Mouse (Mus musculus): ENCODE data around the gene Syt2. TPM values are rescaled to one million over a fixed set of nuclear protein-coding genes. Genes with fewer than 3 reads are reported as not detected.

The Syt2 gene
- total RNA-seq, 2 experiments from 2014 or later, result 63.0 to 81.5 TPM

- no peak for DNase-seq (ENCODE audit: low spot score in 2 of 2)
Measured at GRCm38 (mm10) chr1:134647591-134647990, 1.1 kb downstream of the Syt2 start.

GRCm38 (mm10) chr1:134650816-134651215, 4.3 kb downstream of the Syt2 start:
- DNase-seq (ENCODE audit: low spot score in 2 of 2), result no peak

- no peak for DNase-seq (ENCODE audit: low spot score in 2 of 2)
Measured at GRCm38 (mm10) chr1:134651268-134651850, 4.9 kb downstream of the Syt2 start.

- DNase-seq (ENCODE audit: low spot score in 2 of 2), result no peak
Measured at GRCm38 (mm10) chr1:134651851-134652398, 5.4 kb downstream of the Syt2 start.

GRCm38 (mm10) chr1:134653603-134654257, 7.3 kb downstream of the Syt2 start:
- DNase-seq (ENCODE audit: low spot score in 2 of 2), result no peak

- no peak for DNase-seq (ENCODE audit: low spot score in 2 of 2)
Measured at GRCm38 (mm10) chr1:134658841-134659240, 12.4 kb downstream of the Syt2 start.

GRCm38 (mm10) chr1:134660163-134660562, 13.7 kb downstream of the Syt2 start:
- DNase-seq (ENCODE audit: low spot score in 2 of 2), result no peak

GRCm38 (mm10) chr1:134671234-134672070, 25.0 kb downstream of the Syt2 start:
- no peak for DNase-seq (ENCODE audit: low spot score in 2 of 2)

- no peak for DNase-seq (ENCODE audit: low spot score in 2 of 2)
Measured at GRCm38 (mm10) chr1:134674312-134674711, 27.8 kb downstream of the Syt2 start.

GRCm38 (mm10) chr1:134679445-134679844, 33.0 kb downstream of the Syt2 start:
- no peak for DNase-seq (ENCODE audit: low spot score in 2 of 2)

GRCm38 (mm10) chr1:134680617-134681016, 34.1 kb downstream of the Syt2 start:
- no peak for DNase-seq (ENCODE audit: low spot score in 2 of 2)

- DNase-seq (ENCODE audit: low spot score in 2 of 2), result peak in 1 of 2 experiments; percentile 19
Measured at GRCm38 (mm10) chr1:134682460-134682859, 36.0 kb downstream of the Syt2 start.

- no peak for DNase-seq (ENCODE audit: low spot score in 2 of 2)
Measured at GRCm38 (mm10) chr1:134686834-134687421, 40.5 kb downstream of the Syt2 start.

- DNase-seq (ENCODE audit: low spot score in 2 of 2), result no peak
Measured at GRCm38 (mm10) chr1:134696302-134696701, 49.8 kb downstream of the Syt2 start.

GRCm38 (mm10) chr1:134697073-134697472, 50.6 kb downstream of the Syt2 start:
- DNase-seq (ENCODE audit: low spot score in 2 of 2), result no peak

GRCm38 (mm10) chr1:134697522-134698250, 51.2 kb downstream of the Syt2 start:
- no peak for DNase-seq (ENCODE audit: low spot score in 2 of 2)

GRCm38 (mm10) chr1:134698486-134698885, 52.0 kb downstream of the Syt2 start:
- no peak for DNase-seq (ENCODE audit: low spot score in 2 of 2)

GRCm38 (mm10) chr1:134699390-134699789, 52.9 kb downstream of the Syt2 start:
- no peak for DNase-seq (ENCODE audit: low spot score in 2 of 2)

- no peak for DNase-seq (ENCODE audit: low spot score in 2 of 2)
Measured at GRCm38 (mm10) chr1:134700151-134700550, 53.7 kb downstream of the Syt2 start.

- no peak for DNase-seq (ENCODE audit: low spot score in 2 of 2)
Measured at GRCm38 (mm10) chr1:134700634-134701033, 54.2 kb downstream of the Syt2 start.

- DNase-seq (ENCODE audit: low spot score in 2 of 2), result no peak
Measured at GRCm38 (mm10) chr1:134701191-134701590, 54.7 kb downstream of the Syt2 start.
